Mouse (Mus musculus) v-Abl transformed pro-B cells (cell line): ENCODE measurements around the gene Srsf2.

Experiments used
- in situ Hi-C, 2 experiments: fragments of 400-800 bp; cut with MboI; formaldehyde crosslinking; loops; one replicate each; pipeline ENCODE4 v1.15.1; 2025; ENCODE audit not compliant: unreplicated experiment in 2 of 2

Srsf2 gene

GRCm38 (mm10) chr11:116816769-116817168 is 36.1 kb downstream of the Srsf2 start:
- in situ Hi-C loops: loop anchor here (10.0 to 25.0 kb wide), 3 partner anchors 238 to 929 kb away; partner anchors contain the start of gene Smim5 (in 1 of the 2)

DNA sequence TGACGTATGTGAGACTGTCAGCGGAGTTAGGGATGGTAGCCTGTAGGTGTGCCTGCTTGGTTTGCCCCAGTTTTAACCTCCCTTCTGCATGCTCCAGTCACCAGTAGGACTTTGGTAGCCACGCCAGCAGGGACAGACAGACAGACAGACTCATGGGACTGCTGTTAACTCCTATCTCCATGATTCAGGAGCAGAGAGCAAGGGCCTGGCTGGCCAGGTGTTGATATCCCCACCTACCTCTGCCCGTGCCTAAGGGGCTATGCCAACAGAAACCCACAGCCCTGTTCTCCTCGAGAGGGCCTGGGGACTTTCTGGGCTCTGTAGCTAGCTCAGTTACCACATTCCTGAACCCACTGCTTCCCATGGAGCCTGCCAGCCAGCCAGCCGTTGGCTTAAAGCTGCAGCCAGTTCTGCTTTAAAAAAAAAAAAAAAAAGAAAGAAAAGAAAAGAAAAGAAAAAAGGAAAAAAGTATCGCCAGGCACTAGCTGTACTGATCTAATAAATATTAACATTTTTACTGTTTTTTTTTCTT is 37.9 kb downstream of the Srsf2 start:
- in situ Hi-C loops: loop anchor here (10.0 to 25.0 kb wide), 3 partner anchors 240 to 928 kb away; partner anchors contain the start of gene Smim5 (in 1 of the 2)

GRCm38 (mm10) chr11:116814076-116814883 is 38.6 kb downstream of the Srsf2 start:
- in situ Hi-C loops: loop anchor here (10.0 to 25.0 kb wide), 3 partner anchors 241 to 927 kb away; partner anchors contain the start of gene Smim5 (in 1 of the 2)

DNA sequence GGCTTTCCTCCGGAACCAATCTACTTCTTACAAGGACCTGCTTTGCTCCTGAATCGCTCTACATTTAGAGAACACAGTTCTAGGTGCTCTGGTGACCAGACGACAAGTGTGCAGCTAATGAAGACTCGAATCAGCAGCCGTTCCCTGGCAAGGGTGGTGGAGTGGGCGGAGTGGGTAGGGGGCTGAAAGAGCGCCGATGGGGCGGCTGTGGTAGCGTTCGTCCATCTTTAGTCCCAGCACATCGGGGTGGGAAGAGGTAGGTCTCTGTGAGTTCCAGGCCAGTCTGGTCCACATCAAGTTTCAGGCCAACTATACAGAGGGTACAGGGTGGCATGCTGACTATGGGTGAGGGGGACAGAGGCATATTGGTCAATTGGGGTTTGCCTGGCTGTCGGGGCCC is 39.3 kb downstream of the Srsf2 start:
- in situ Hi-C loops: loop anchor here (10.0 to 25.0 kb wide), 3 partner anchors 241 to 926 kb away; partner anchors contain the start of gene Smim5 (in 1 of the 2)

DNA sequence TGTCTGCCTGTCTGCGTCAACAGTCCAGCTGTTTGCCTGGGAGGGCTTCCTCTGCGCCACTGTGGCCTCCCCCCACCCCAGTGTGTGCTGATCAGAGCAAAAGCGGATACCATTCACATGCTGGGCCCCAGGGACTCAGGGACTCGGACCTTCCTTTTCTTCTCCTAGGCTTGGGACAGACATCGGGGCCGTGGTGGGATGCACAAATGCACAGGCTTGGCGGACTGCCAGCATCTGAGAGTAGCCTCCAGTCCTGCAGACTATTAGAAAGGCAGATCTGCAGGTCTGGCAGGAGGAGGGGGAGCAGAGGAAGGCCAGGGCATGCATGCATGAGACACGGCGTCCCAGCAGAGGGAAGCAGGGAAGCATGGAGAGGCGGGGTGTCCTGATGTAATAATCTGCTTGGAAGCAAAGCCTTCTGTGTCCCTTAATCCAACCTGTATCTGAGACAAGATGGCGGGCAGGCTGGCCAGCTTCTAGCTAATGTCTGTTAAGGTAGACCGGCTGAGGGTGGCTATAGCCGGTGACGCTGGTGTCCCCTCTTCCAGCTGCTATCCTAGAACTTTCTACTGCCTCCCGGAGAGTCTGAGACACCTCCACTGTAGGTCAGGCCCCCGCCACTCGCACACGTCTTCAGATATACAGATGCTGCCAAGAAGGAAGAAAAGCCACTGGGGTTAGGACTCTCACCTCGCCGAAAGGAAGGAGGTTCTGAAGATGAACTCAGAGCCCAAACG is 39.9 kb downstream of the Srsf2 start:
- in situ Hi-C loops: loop anchor here (10.0 to 25.0 kb wide), 3 partner anchors 242 to 926 kb away; partner anchors contain the start of gene Smim5 (in 1 of the 2)

DNA sequence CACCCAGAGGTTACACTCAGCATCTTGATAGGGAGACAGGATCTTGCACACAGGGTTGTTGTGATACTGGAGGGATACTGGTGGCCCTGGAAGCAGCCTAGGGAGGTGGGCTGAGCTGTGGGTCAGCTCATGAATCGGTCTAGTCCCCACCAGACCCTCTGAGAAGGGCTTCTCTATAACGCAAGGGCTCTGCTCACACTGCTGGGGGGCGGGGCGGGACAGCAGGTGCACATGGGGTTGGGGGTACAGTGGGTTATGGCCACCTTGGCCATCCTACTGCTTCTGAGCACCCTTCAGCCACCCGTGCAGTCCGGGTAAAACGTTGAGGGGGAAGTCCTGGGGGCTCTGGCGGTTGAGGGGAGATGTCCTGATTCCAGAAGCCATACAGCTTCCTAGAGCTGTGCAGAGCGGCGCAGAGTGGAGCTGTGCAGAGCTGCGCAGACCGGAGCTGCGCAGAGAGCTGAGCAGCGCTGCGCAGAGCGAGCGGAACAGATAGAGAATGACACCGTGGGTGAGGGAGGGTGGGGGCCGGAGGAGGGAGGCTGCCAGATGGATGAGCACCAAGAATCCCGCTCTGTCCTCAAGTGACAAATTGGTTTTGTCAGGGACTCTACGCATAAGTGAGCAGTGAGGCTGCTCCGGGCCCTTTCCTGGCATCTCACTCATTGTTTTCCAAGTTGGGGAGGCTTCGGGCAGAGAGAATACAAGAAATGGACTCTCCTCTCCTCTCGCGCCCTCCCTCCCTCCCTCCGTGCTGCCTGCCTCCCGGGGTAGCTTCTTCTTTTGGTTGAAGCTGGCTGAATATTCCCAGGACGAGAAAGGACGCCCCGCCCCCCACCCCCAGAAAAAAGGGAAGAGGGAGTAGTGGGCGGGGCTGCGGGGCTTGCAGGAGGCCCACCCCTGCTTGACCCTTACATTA is 41.7 kb downstream of the Srsf2 start:
- in situ Hi-C loops: loop anchor here (10.0 to 25.0 kb wide), 3 partner anchors 244 to 924 kb away; partner anchors contain the start of gene Smim5 (in 1 of the 2)

DNA sequence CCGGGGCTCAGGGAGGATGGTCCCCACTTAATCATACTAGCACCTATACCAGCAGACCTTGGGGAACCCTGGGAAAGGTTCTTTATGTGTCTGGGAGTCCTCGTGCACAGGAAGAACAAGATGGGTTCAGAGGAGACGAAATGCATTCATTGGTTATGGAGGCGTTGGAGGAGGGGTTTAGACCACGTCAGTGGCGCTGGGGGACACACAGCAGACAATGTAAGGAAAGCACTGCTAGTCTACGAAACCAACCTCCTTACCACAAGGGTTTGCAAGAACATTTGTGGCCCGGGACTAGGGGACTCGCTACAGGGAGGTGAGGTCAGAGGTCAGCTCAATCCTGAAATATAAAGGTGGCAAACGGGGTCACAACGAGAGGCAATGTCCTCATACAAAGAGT is 42.4 kb downstream of the Srsf2 start:
- in situ Hi-C loops: loop anchor here (10.0 to 25.0 kb wide), 3 partner anchors 244 to 923 kb away; partner anchors contain the start of gene Smim5 (in 1 of the 2)

- in situ Hi-C loops: loop anchor here (5.0 to 25.0 kb wide), 4 partner anchors 172 to 922 kb away; partner anchors contain the start of gene Smim5 (in 1 of the 2)
Measured at GRCm38 (mm10) chr11:116809520-116809919, 43.4 kb downstream of the Srsf2 start.

- in situ Hi-C loops: loop anchor here (5.0 to 25.0 kb wide), 4 partner anchors 172 to 922 kb away; partner anchors contain the start of gene Smim5 (in 1 of the 2)
Measured at GRCm38 (mm10) chr11:116808811-116809395, 44.0 kb downstream of the Srsf2 start.

DNA sequence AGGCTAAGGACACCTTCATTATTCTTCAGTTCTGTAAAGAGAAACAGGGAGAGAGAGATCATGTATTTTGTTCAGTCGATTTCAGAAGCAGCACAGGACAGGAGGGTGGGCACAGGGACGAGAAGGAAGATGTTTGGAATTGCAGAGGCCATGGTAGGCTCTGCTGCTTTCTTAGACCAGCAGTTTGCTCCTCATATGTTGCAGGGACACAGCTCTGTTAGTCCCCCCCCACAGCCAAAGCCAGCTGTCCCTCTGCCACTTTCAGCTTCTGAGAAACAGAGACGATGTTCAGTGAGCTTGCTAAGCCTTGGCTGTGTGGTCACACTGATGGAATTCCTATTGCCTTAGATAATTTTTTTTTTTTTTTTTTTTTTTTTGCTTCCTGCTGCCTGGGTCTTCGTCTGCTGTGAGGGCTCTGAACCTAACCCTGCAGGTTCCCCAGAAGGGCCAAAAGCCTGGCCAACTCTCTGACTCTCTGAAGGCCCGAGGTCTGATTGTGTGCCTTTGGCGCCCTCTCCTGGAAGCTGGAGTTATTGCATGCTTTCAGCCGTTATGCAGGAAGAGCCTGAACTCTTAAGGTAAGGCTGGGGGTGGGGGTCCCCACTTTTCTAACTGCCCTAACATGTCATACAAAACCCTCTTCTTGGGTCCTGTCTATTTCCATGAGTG is 44.8 kb downstream of the Srsf2 start:
- in situ Hi-C loops: loop anchor here (5.0 to 25.0 kb wide), 4 partner anchors 171 to 921 kb away; partner anchors contain the start of gene Smim5 (in 1 of the 2)

DNA sequence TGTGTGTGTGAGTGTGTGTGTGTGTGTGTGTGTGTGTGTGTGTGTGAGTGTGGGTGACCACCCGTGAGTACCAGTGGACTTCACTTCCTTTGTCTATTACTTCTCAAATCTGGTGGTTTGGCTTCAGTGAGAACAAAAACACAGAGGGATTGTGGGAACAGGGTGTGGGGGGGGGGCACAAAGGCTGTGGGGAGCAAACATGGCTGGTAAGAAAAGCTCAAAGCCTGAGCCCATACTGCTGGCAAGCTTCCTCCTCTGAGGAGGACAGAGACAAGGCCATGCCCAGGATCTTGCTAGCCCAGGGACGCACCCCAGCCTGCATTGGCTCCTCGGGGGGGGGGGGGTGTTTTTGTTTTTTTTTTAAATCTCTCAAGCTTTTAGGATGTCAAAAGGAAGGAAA is 45.4 kb downstream of the Srsf2 start:
- in situ Hi-C loops: loop anchor here (5.0 to 25.0 kb wide), 4 partner anchors 170 to 920 kb away; partner anchors contain the start of gene Smim5 (in 1 of the 2)

DNA sequence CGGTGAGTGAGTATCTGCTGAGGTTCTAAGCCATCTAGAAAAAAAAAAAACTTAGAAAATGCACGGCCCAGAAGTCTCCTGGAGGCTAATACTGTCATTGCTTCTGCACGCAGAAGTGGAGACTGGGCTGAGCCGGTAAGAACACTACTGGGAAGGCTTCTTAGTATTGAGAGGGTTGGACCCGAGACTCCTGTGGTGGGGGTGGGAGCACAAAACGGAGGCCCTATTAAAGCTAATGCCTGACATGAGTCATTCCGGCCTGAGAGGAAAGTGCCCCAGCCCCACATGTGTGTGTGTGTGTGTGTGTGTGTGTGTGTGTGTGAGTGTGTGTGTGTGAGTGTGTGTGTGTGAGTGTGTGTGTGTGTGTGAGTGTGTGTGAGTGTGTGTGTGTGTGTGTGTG is 45.8 kb downstream of the Srsf2 start:
- in situ Hi-C loops: loop anchor here (5.0 to 25.0 kb wide), 4 partner anchors 170 to 920 kb away; partner anchors contain the start of gene Smim5 (in 1 of the 2)

- in situ Hi-C loops: loop anchor here (5.0 to 25.0 kb wide), 4 partner anchors 169 to 919 kb away; partner anchors contain the start of gene Smim5 (in 1 of the 2)
Measured at GRCm38 (mm10) chr11:116806136-116807071, 46.5 kb downstream of the Srsf2 start.

GRCm38 (mm10) chr11:116802709-116803108 is 50.2 kb downstream of the Srsf2 start:
- in situ Hi-C loops: loop anchor here (5.0 to 25.0 kb wide), 4 partner anchors 155 to 915 kb away; partner anchors contain the start of gene Smim5 (in 1 of the 2)

DNA sequence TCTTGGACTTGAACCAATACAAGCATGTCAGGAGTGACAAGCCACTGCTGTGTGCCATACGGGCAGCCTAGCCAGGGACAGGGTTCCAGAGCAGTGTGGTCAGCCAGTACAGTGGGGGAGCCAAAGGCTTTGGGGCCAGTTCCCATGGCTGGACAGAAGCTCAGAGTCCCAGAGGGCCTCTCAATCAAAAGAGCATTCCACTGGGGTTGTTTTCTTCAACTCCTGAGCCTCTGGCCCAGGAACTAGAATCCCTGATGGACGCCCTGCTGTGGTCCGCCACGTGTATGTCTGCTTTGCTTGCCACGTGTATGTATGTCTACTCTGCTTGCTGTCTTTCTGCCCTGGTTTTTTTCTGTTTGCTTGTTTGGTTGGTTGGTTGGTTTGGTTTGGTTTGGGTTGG is 51.8 kb downstream of the Srsf2 start:
- in situ Hi-C loops: loop anchor here (5.0 to 25.0 kb wide), 4 partner anchors 154 to 914 kb away; partner anchors contain the start of gene Smim5 (in 1 of the 2)
